ENCODE assay signal across 8 mouse cellular contexts in the genomic region with DNA sequence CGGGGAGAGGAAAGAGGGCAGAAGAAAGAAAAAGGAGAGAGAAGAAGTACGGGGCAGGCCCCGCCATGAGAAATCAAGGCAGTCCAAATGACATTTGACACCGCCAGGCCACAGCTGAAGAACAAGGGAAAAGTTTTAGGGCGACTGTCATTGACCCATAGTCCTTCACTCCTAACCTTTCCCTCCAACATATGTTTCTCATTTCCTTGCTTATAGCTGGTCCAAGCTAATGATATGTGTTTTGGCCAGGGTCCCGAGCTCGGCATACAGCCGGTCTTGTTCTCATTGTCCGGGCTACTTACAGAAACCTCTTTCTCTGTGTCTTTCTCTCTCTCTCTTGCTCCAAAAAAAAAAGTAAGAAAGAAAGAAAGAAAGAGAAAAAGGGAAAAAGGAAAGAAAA.
DNase-seq lines count a peak whose midpoint lies in the region; ATAC-seq and TF ChIP-seq lines count a peak whose summit lies in the region.

No protein-coding gene starts in this region.

- WGBS in forebrain, embryonic 15.5 days: 42% methylated on average over 9 of the region's 9 CpGs
- WGBS in forebrain, postnatal 0 days: 44% methylated on average over 9 of the region's 9 CpGs
- WGBS in kidney, embryonic 16.5 days: 23% methylated on average over 9 of the region's 9 CpGs
- 5% methylated on average over 9 of the region's 9 CpGs for WGBS in limb, embryonic 13.5 days

- H3K9ac ChIP-seq in forebrain, embryonic 15.5 days (replicated peaks): no peak overlapping the region
- no peak overlapping the region for H3K9ac ChIP-seq in forebrain, postnatal 0 days
- no peak overlapping the region for H3K9ac ChIP-seq in kidney, embryonic 16.5 days (replicated peaks; ENCODE audit: low read length)
- no peak overlapping the region for H3K9ac ChIP-seq in limb, embryonic 13.5 days

- H3K4me1 ChIP-seq in forebrain, embryonic 15.5 days: peaks cover 17% of the 10 kb centered on the region
- no peaks in the 10 kb centered on the region for H3K4me1 ChIP-seq in forebrain, postnatal 0 days (ENCODE audit: insufficient read depth)
- H3K4me1 ChIP-seq in kidney, embryonic 16.5 days (ENCODE audit: insufficient read depth, low read length): peaks cover 26% of the 10 kb centered on the region
- peaks cover 47% of the 10 kb centered on the region for H3K4me1 ChIP-seq in limb, embryonic 13.5 days

- TF ChIP-seq CTCF in forebrain, postnatal 0 days (IDR thresholded peaks at IDR 0.05; ENCODE audit: low read depth): no peak

- H3K9me3 ChIP-seq in forebrain, embryonic 15.5 days: no peaks in the 10 kb centered on the region
- no peaks in the 10 kb centered on the region for H3K9me3 ChIP-seq in forebrain, postnatal 0 days (ENCODE audit: low read length)
- H3K9me3 ChIP-seq in kidney, embryonic 16.5 days (ENCODE audit: low read length): no peaks in the 10 kb centered on the region
- no peaks in the 10 kb centered on the region for H3K9me3 ChIP-seq in limb, embryonic 13.5 days

- no peak for DNase-seq in forebrain, postnatal 0 days
- DNase-seq in kidney, postnatal 25 days: no peak
- DNase-seq in embryo, embryonic 10 days (ENCODE audit: low spot score): peak; percentile 84
- no peak for DNase-seq in retina, embryonic 14.5 days (ENCODE audit: low spot score)

- 0 out of 2 replicates have a peak overlapping the region, but pooled peaks have one; percentile 23 for H3K27ac ChIP-seq in forebrain, embryonic 15.5 days (replicated peaks)
- H3K27ac ChIP-seq in forebrain, postnatal 0 days (ENCODE audit: low read depth, low read length): no peak overlapping the region
- H3K27ac ChIP-seq in kidney, embryonic 16.5 days (ENCODE audit: low read length): peak overlapping the region; percentile 72; the same call in 1 of the 2 replicates
- peak overlapping the region; percentile 86 for H3K27ac ChIP-seq in limb, embryonic 13.5 days

- no peak overlapping the region for H3K4me2 ChIP-seq in forebrain, embryonic 15.5 days (replicated peaks)
- H3K4me2 ChIP-seq in forebrain, postnatal 0 days (ENCODE audit: low read depth): no peak overlapping the region
- peak overlapping the region; percentile 11; the same call in 1 of the 2 replicates for H3K4me2 ChIP-seq in kidney, embryonic 16.5 days (replicated peaks; ENCODE audit: low read depth, low read length)
- peak overlapping the region; percentile 42 for H3K4me2 ChIP-seq in limb, embryonic 13.5 days (replicated peaks)

- no peak overlapping the region for H3K4me3 ChIP-seq in forebrain, embryonic 15.5 days
- H3K4me3 ChIP-seq in forebrain, postnatal 0 days (ENCODE audit: low read depth, low read length): no peak overlapping the region
- H3K4me3 ChIP-seq in kidney, embryonic 16.5 days (ENCODE audit: low read length): no peak overlapping the region
- H3K4me3 ChIP-seq in limb, embryonic 13.5 days: no peak overlapping the region

- no peak for ATAC-seq in forebrain, embryonic 15.5 days (replicated peaks)
- no peak for ATAC-seq in forebrain, postnatal 0 days
- peak; percentile 69; the same call in 1 of the 2 replicates for ATAC-seq in kidney, embryonic 16.5 days (ENCODE audit: low FRiP score, low TSS enrichment)
- peak; percentile 62 for ATAC-seq in limb, embryonic 13.5 days (ENCODE audit: low FRiP score, low read depth)
- ATAC-seq in monocyte, adult 5-6 weeks (replicated peaks; ENCODE audit: insufficient number of reproducible peaks, low FRiP score, low TSS enrichment, poor library complexity, severe bottlenecking): no peak

- H3K36me3 ChIP-seq in forebrain, embryonic 15.5 days: no peaks in the 10 kb centered on the region
- H3K36me3 ChIP-seq in forebrain, postnatal 0 days (ENCODE audit: insufficient read depth): no peaks in the 10 kb centered on the region
- no peaks in the 10 kb centered on the region for H3K36me3 ChIP-seq in kidney, embryonic 16.5 days (ENCODE audit: insufficient read depth, low read length)
- H3K36me3 ChIP-seq in limb, embryonic 13.5 days: no peaks in the 10 kb centered on the region

- H3K27me3 ChIP-seq in forebrain, embryonic 15.5 days: no peaks in the 10 kb centered on the region
- H3K27me3 ChIP-seq in forebrain, postnatal 0 days (ENCODE audit: insufficient read depth, low read length): peaks cover 4% of the 10 kb centered on the region; the same call in 1 of the 2 replicates
- H3K27me3 ChIP-seq in kidney, embryonic 16.5 days (ENCODE audit: insufficient read depth, low read length): no peaks in the 10 kb centered on the region
- H3K27me3 ChIP-seq in limb, embryonic 13.5 days: no peaks in the 10 kb centered on the region

Comparison
In these comparisons a context has a peak if more than half of its experiments do, and no peak if none do; other contexts are left out.
1. ATAC-seq: peak in kidney, embryonic 16.5 days (single experiment) and limb, embryonic 13.5 days (single experiment); none in forebrain, embryonic 15.5 days (single experiment), forebrain, postnatal 0 days (single experiment) and monocyte, adult 5-6 weeks (single experiment).
2. H3K4me2 ChIP-seq: peak in kidney, embryonic 16.5 days (single experiment) and limb, embryonic 13.5 days (single experiment); none in forebrain, embryonic 15.5 days (single experiment) and forebrain, postnatal 0 days (single experiment).